Mouse (Mus musculus) lung, postnatal 36 days (tissue): ENCODE data around the gene Wdr41.
A peak's percentile ranks its signal among the peaks of the same experiment; 100 is the strongest.

Source experiments
- DNase-seq: peaks from one replicate; pipeline ENCODE4 v3.0.0; 2022; ENCODE audit warnings: mixed read lengths

Wdr41 gene

GRCm38 (mm10) chr13:94976219-94977186 is at the start of gene Wdr41:
Gene Wdr41, plus strand, starts transcription at chr13:94976344.
- peak; percentile 95 for DNase-seq

- DNase-seq = no peak
Measured at GRCm38 (mm10) chr13:94928086-94928485, 48.1 kb upstream of the Wdr41 start.

GRCm38 (mm10) chr13:94938418-94938817 is 37.7 kb upstream of the Wdr41 start:
- DNase-seq = no peak

DNA sequence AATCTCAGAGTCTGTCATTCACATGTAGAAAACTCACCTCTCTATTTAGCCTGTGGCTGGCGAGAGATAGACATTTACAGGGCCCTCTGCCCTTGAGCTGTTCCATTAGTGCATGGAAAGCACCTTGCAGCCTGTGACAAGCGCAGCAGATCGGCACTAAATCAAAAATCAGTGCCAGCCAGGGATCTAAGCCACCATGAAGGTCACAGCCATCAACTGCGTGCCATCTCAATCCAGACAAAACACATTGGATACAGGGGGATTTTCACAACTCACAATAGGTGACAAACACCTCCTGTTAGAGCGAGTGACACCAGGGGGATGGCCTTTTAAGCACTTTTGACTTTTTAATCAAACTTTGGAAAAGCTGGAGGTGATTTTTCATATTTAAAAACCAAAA is 36.0 kb upstream of the Wdr41 start:
- DNase-seq = no peak

DNA sequence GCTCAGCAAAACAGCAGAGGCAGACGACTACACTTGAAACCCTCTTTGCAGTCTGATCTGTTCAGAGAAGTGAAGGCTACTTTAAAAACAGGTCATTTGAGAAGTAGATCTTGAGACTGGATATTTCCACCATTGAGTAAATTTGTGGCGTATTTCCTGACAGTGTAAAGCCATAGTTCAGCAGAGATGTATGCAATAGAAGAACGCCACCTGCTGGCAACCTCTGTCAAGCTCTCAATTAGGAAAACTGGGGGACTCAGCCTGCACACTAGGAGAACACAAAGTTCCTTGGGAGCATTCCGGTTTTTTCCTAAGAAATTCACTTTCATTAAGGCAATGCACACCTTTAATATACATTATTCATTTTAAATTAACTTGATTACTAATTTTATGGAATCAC is 34.9 kb upstream of the Wdr41 start:
- DNase-seq = peak; percentile 79

DNA sequence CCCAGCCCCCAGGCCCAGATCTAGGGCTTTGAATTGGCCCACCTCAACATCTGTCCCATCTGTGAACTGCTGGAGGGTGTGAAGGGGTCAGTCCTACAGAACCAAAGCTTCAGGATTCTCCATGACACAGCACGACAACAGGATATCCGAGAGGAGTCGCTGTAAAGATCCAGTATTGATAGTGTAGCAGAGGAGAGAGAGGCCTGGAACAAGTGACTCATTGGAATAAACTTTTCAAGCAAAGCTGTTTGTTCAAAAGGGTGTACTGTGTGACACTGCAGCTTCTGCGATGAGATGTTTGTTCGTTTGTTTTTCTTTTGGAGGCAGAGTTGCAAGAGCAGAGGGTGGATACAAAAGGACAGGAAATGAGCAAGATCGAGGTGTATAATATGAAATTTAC is 20.2 kb upstream of the Wdr41 start:
- DNase-seq = no peak

GRCm38 (mm10) chr13:94957965-94958364 is 18.2 kb upstream of the Wdr41 start:
- no peak for DNase-seq

GRCm38 (mm10) chr13:94969992-94970553 is 6.1 kb upstream of the Wdr41 start:
- DNase-seq = peak; percentile 14

- DNase-seq = no peak
Measured at GRCm38 (mm10) chr13:94975828-94976218, 321 bp upstream of the Wdr41 start.

DNA sequence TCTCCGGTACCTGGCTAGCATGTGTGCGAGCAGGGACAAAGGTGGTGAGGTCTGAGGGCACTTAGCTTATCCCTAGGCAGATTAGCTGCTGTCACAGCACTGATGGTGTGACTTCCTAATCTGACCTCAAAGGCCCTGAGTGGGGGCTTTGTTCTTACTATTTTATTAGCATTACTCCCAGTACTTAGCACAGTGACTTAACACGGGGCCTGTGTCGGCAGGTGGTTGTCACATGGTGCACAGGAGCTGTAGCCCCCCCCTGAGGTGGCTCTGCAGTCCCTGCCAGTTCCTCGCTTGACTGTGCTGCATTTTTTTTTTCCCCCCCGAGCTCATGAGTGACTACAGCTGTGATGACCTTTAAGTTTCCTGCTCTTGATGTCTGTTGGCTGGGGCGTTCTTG is 2.9 kb downstream of the Wdr41 start:
- no peak for DNase-seq

- peak; percentile 35 for DNase-seq
Measured at GRCm38 (mm10) chr13:94990516-94990915, 14.4 kb downstream of the Wdr41 start.

GRCm38 (mm10) chr13:95007281-95007680 is 31.1 kb downstream of the Wdr41 start:
- DNase-seq = no peak

DNA sequence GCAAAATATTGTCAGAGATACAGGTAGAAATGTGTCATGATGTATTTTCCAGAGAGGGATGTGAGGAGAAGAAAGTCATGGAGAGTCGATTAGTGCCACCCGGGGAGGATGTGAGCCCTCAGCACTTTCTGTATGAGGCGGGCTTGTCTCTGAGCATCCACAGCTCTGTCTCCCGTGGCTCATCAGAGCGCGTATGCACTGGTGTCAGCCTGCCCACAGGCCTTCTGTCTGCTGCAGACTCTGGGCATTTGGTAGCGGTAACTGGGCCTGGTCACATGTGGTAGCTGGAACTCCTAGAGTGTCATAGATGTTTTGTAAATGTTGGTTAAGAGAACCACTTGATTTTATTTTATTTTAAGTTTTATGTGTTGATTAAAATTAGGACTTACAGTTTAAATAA is 33.1 kb downstream of the Wdr41 start:
- DNase-seq = no peak

GRCm38 (mm10) chr13:95011546-95012257 is 35.6 kb downstream of the Wdr41 start:
- DNase-seq = peak; percentile 12

GRCm38 (mm10) chr13:95017278-95017677 is 41.1 kb downstream of the Wdr41 start:
- DNase-seq = no peak

DNA sequence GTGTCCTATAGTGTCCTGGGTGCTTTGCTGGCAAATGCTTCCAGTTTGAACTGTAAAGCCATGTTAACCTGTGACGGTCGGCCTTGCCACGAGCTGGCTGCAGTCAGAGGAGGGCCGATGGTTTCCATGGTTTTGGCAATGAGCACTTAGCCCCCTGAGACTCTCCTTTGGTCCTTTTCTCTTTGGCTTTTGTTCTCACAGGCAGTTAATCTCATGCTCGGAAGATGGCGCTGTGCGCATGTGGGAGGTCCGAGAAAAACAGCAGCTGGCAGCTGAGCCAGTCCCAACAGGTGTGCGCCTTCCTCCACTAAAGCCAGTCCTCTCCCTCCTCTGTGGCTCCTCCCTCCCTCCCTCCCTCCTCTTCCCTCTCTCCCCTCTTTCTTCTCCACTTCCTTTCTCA is 41.8 kb downstream of the Wdr41 start:
- DNase-seq = peak; percentile 70

DNA sequence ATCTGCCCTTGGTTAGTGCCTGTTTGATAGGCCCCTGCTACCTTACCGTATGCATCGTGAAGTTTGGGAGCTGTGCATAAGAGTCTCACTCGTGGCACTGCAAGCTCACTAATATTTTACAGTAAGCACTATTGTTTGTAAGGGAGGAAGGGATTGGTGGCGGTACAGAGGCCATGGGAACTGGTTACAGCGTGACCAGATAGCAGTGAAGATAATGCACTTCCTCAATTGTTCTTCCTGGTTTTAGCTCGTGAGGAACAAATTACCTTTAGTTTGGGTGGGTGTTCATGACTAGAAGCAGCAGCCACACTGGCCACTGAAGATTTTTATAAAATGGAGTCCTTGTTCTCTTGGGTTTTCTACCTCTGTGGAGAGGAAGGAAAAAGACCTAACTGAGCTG is 43.2 kb downstream of the Wdr41 start:
- no peak for DNase-seq

DNA sequence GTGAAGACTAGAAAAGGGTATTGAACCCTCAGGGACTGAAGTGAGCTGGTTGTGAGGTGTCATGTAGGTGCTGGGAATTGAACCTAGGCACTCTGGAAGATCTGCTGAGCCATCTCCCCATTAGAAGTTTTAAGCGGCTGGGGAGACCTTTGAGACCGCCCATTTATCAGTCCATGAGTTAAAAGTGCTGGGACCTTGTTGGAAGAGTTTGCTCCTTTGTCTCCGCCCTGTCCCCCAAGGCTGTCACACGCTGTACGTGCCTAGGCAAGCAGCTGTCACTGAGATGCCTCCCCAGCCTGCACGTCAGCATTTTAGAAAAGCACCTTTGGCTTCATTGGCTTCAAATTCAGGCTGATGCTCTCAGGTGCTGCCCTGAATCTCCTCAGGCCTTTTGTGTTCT is 44.1 kb downstream of the Wdr41 start:
- DNase-seq = no peak

DNA sequence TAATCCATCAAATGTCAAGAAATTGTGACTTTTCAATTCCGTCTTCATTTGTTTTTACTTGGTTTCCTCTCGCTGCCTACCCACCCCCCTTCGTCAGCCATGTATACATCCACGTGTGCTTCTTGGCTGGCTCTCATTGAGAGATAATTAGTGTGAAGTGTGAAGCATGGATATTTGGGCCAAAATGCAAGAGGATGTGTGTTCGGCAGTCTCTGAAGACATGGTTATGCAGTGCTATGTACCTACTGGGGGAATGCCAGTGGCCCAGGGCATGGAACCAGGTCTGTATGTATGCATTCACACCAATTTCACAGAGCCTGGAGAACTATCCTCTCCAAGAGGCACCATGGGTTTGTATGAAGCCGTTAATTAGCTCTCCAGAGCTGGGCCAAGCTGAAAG is 54.7 kb downstream of the Wdr41 start:
- DNase-seq = no peak

DNA sequence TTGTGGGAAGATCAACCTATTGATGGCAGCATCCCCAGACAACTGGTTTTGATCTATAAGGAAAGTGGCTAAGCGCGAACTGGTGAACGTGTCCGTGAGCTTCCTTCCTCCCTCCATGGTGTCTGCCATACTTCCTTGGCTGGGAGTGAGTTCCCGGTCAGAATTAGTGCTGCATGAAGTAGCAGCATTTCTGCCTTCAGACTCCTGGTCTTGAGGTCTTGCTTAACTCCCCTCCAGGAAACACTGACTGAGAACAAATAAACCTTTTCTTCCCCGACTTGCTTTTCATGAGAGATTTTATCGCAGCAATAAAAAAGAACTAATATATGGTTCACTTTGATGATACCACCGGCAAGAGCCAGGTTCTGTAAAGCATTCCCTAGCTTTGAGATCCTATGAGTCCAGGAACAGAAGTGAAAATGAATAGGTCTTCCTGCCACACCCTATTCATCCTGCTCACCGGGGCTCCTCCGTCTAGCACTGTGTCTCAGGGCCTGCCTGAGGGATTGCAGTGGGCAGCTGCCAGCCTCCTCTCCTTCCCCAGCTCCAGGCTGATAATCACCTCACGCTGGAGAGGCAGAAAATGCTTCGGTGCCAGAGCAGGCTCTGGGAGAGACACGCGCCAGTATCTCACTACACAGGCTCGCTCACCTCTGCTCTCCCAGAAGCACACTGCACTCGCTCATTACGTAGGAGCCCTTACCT is 56.1 kb downstream of the Wdr41 start:
- DNase-seq = no peak

DNA sequence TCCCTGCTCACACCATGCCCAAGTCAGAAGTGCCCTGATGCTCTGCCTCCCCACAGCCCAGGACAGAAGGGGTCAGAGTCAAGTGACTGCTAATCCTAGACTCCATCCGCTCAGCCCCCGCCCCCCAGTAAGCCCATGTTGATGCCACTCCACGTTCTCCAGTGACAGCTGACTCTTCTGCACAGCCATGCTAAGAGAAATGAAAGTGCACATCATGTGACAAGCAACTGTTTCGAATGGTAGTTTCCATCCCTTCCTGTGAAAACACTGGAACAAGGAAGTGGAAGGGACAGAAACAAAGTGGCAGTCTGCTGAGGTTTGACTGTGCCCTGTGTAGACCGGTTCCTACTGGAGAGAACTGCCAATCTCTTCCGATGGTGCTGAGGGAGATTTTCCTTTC is 56.8 kb downstream of the Wdr41 start:
- no peak for DNase-seq

- DNase-seq = no peak
Measured at GRCm38 (mm10) chr13:95034094-95034493, 58.0 kb downstream of the Wdr41 start.

DNA sequence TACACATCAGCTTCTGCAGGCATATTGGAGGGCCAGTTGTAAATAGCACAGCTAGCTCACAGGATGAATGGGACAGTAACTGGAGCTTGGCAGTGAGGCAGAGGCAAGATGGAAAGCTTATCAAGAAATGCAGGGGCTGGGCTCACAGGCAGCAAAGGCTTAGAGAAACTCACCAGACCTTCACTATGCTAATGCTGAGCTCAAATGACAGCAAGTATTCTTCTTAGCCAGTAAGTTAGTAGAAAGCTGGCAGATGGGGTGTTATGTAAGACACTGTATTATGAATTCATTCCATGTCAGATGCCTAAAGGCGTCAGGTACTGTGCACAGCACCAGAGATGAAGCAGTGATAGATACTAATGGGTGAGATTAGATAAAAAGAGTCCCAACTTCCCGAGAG is 58.6 kb downstream of the Wdr41 start:
- DNase-seq = no peak
